Mouse (Mus musculus): ENCODE results near the gene Ip6k1.

Gene Ip6k1

DNA sequence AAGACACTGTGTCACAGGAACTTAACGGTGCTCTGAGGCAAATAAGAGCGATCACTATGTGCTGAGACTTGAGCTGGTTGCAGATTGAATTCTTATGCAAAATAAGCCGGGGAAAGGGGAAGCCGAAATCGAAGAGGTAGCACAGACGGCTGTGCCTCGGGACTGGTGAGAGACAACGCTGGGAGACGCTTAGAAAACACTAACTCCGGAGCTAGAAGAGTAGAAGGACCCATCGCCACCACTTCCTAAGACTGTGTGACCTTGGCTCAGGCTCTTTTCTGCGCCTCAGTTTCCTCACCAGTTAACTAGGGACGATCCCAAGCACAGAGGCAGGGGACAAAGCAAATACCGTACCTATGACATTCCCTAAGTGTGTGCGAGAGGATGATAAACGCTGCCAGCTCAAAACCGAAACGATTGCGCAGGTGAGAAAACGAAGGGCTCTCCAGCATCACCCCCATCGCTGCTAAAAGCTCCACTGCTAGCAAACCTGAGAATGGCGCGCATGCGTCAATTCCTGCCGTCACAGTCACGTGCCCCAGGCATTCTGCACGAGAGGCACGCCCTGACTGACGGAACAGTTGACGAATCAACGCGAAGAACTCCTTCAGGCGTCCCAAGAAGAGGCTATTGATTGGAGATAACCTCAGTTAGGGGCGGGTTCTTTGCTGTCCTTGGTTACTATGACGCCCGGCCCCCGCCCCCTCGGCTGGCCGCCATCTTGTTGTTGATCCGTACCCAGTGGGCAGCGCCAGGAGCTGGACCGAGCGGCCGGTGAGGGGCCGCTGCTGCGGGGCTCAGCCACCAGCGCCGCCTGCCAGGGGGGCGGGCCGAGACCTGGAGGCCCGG is at the start of gene Ip6k1:
Gene Ip6k1 (plus strand): TSS at position 580 of the 849 bp plus-strand sequence.
- peak; percentile 100 for DNase-seq

DNA sequence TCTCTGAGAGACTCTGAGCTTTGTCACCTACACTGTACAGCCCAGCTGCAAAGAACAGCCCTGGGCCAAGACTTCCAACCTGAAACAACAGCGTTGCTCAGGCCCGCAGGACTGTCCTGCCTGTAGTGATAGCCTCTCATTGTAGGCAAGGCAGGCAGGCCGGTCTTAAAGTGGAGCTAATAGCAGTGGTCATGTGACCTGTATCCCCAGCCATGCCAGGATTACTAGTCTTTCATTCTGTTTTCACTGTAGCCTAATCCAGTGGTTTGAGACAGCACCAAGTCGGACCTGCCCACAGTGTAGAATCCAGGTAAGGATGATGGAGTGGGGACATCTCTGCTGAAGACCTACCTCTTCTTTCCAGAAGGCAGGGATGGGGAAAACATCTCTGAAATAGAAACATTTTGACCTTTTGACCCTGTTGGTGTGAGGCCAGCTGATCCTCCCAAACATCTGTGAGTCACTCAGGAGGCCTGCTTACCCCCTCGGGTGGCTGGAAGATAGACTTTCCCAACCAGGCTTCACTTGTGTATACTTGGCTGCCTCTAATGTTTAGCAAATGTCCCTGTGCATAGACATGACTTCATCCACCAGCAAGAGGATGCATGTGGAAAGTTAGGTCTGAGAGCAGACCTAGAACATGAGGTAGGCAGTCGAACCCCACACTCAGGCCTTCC is 46.5 kb upstream of the Ip6k1 start:
- no peak for DNase-seq

DNA sequence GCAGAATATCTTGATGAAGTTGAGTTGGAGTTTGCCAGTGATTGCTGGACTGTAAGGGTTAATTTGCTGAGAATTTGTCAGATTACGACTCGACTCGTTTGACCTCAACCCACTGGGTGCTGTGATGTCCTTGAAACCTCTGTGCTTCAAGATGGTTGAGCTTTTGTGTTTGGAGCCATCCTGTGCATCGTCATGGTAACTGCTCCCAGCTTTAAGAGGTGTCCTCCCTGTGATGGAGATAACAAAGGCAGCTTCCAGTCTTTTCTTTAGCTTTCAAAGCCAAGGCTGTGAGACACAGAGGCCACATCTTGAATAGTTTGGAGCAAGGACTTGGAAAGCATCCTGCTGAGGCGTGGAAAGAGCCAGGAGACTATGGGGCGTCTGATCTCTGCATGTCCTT is 45.2 kb upstream of the Ip6k1 start:
- DNase-seq = no peak

DNA sequence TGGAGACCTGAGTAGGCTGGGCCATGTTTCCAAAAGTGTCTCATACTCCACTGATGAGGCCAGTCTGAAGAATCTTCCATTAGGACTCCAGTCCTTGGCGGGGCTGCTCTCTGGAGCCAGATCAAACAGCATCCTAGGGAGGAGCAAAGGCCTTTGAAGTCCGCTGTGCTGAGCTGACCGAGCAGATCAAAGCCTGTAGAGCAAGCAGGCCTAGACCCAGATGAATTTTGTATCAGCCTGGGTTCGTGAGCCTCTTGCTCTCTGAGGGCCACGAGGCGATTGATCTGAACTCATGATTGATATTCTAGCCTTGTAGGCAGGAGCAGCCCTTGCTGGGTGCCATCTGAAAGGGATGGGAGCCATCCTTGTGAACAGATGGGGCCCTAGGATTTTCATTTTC is 42.4 kb upstream of the Ip6k1 start:
- no peak for DNase-seq

DNA sequence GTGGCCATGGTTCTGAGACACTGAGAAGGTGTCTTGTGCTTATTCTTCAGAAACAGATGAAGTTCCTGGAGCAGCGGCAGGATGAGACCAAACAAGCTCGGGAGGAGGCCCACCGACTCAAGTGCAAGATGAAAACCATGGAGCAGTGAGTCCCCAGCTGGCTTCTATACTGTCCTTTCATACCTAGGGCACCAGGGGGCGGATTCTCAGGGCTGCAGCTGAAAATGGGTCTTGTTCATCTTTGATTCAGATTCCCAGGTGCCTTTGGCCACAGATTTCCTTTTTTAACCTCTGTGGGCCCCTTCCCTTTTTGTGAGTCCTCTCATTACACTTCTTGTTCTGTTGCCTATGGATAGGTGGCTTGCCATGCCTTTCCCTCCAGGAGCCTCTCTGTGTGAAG is 41.4 kb upstream of the Ip6k1 start:
- DNase-seq = no peak

DNA sequence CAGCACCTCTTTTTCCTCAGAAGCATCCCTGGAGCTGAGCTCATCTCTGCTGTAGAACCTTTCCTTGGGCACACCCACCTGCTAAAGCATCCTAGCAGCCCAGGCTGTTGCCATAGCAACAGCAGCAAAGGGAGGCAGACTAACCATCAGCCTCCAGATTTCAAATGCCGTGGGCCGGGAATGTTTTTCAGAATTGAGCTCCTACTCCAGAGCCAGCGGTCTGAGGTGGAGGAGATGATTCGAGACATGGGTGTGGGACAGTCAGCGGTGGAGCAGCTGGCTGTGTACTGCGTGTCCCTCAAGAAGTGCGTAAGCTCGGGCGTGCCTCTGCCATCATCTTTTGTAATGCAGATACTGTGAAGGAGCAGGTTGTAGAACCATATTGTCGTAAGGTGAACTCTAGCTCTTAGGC is 40.9 kb upstream of the Ip6k1 start:
- no peak for DNase-seq

DNA sequence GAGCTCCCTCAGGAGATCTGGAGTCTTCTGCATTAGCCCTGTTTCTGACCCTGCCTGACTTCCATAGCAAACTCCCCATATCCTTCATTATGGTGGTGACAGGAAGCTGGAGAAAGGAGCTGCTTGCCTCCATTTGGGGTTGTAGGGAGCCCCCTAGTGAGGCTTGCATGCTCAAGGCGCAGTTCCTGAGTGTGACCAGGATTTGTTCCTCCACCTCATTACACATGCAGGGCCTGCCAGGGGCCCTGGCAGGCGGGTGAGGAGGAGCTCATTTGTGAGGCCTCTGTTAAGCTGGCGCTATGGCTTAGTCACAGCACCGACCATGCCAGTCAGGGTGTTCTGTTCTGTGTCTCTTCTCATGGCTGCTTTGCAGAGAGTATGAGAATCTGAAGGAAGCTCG is 40.4 kb upstream of the Ip6k1 start:
- DNase-seq = no peak

DNA sequence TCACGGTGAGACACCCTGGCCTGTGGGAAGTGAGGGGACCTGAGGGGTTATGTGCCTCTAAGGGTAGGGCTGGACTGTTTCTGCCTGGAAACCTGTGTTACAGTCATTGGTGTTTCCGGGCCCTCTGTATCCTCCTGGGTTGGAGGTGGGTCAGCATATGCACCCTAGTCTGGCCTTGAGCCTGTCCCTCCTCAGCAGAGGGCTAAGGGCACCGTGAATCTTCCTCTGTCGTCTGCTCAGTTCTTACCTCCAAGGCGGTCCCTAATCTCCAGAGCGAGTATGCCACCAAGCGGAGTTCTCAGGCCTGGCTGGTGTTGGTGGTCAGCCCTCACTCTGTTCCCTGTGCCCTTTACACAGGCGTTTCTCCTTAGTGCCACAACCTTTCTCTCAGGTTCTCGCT is 39.4 kb upstream of the Ip6k1 start:
- no peak for DNase-seq

DNA sequence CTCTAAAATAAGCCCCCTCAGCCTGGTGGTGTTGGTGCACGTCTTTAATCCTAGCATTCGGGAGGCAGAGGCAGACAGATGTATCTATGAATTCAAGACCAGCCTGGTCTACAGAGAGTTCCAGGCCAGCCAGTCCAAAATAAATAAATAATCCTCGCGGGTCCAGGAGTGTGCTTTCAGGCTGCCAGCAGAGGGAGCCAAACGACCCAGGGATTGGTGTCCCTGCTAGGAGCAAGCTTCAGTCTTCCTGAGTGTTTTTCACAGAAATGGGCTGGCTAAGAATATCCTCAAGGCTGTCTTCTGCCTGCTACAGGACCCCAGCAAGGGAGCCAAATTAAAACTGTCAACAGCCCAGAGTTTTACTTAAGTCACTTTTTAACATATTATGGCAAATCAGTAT is 38.6 kb upstream of the Ip6k1 start:
- peak; percentile 71 for DNase-seq

DNA sequence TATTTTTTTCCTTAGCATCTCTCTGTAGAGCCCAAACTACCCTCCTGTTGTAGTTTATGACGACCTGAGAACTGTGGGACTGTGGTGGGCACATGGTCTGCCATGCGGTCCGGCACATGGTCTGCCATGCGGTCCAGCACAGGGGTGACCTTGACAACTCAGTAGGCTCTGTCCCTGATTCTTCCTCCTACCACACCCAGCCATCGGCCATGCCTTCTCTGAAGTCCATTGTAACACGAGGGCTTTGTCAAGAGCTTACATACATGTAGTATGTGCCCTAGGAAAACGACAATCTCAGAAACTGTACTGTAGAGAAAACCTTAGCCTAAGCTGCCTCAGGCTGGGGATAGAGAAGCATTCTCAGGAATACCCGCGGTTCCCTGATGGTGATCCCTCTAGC is 37.6 kb upstream of the Ip6k1 start:
- DNase-seq = no peak

DNA sequence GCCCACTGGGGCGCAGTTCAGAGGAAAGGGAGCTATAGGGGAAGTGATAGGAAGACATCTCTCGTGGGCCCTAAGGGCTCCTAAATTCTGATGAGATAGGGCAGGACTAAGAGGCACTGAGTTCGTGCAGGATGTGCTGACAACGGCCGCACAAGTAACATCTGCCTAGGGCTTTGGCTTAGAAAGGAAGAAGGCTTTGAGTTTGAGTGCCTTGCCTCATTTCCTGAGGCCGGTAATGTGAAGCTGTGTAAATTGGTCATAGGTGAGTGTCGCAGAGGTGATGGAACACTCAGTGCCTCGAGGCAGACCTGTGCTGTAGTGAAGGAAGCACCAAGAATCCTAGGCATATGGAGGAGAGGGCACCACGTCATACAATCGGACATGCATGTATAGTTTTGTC is 35.6 kb upstream of the Ip6k1 start:
- no peak for DNase-seq

DNA sequence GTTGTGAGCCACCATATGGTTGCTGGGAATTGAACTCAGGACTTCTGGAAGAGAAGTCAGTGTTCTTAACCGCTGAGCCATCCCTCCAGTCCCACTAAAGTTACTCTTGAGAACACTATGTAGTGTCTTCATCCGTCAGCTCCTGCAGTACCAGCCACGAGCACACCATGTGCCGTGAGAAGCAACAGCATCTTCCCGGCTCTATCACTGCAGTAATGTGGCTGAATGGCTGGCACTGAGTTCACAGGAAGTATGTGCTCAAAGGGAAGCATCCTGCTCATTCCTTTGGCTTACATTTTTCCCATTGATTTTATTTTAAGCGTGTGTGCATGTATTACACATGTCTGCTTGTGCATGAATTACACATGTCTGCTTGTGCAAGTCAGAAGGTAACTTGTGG is 34.9 kb upstream of the Ip6k1 start:
- DNase-seq = no peak

DNA sequence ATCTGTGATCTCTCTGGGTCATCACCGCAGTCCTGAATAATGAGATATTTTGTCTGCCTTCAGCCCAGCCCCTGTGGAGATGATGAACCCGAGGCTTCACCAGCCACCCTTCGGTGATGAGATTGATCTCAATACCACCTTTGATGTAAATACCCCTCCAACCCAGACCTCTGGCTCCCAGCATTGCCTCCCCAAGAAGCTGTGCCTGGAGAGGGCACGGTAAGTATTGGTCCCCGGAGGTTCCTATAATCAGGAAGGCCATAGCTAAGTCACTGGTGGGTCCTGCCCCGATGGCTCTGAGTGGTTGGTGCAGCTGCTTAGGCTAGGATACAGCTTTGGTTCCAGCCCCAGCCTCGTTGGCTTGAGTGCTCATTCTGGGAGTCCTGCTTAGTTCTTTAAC is 33.8 kb upstream of the Ip6k1 start:
- no peak for DNase-seq

DNA sequence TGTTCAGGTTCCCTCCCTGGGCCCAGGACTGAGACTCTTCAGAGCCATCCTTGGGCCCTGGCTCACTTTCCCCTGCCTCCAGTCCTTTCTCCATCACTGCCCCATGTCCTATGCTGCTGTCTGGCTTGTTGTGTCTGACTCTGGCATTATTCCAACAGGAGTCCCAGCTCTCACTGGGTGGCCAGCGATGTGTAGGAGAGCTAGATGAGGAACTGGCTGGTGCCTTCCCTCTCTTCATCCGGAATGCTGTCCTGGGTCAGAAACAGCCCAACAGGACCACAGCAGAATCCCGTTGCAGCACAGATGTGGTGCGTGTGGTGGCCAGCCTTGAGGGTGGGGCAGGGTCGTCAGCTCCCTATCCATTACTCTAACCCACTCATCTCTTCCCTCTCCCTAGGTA is 32.0 kb upstream of the Ip6k1 start:
- no peak for DNase-seq

DNA sequence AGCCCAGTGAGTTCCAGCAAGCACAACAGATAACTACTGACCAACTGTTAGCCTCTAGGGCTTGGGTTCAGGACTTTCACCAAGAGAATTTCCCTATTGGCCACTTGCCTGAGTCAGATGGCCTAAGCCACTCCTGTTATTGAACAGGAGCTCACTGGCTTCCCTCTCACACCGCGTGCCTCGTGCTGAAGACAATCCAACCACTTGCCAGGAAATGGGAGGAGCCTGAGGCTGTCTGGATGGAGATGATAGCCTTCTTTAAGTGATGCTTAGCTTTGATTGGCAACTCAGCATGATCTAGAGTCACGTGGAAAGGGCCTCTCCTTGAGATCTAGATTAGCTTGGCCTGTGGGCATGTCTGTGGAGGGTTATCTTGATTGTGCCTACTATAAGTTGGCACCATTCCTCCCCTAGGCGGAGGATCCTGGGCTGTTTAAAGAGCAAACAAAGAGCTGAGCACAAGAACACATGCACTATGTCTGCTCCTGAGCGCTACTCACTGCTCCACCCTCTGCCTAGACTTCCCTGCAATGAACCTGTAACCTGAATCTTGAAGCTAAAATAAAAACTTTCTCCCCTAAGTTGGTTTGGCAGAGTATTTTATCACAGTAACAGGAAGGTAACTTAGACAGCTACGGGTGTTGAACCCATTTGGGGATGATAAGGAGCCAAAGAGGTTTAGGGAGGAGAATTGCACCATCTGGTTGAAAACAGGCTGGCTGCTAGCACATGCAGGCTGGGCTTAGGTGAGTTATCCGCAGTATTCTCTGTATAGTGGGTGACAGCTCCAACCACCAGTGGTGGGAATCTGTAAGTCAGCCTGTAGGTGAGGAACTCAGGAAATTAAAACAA is 30.4 kb upstream of the Ip6k1 start:
- DNase-seq = no peak

DNA sequence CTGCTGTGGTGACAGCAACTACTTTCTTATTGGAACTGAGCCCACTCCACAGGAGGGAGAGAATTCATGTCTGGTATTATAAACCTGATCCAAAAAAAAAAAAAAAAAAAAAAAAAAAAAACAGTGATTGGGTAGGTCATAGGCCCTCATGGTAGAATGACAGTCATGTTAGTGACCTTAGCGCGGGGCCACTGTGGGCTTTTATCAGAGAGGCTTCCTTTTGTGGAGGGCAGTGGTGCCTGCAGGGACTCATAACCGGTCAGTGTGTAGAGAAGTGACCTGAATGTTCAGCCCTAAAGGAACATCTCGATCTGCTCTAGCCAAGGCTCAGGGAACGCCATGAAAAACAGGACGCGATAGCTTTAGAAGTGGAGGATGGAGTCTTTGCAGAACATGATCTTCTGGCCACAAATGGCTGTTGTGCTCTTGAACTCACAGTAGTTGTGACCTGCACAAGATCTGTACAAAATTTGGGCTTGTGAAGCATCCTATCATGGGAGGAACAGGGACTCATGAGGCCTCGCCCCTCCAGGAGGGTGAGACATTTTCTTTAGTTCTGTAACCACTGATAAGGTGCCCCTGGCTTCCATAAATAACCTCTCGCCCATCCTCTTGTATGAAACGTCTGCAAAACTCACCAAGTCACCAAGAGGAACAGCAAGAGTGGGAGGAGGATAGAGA is 27.7 kb upstream of the Ip6k1 start:
- no peak for DNase-seq

DNA sequence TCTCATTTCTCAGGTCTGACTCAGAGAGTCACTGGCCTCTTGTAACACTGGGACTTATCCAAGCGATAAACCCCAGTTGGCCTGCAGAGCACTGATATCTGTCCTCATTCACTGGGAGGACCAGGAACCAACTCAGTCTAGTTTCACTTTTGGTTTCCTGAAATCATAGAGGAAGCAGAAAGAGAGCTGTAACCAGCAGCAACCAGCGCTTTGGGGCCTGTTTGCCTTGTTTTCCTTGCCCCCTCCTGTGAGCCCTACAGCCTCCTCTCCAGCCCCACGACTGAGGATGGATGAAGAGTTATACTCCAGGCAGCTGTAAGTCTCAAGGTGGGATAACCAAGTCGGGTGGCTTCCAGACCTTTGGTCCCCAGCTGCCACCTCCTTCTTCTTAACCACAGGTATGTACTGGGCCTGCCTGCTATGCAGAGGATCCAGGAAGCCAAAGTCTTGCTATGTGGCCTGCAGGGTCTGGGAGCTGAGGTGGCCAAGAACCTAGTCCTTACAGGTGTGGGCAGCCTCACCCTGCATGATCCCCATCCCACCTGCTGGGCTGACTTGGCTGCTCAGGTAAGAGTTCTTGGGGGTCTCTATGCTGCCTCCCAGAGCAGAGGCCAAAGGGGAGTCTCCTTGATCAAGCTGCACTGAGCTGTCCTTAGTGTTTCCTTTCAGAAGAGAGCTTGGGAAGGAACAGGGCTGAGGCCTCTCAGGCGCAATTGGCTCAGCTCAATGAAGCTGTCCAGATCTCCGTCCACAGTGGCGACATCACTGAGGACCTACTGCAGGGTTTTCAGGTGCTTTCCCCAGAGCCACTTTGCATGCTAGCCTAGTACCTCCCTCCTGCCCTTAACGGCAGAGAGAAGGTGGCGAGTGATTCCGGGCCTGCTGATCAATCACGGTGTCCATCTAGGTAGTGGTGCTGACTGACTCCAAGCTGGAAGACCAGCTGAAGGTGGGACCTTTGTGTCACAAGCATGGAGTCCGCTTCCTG is 26.6 kb upstream of the Ip6k1 start, which contains the start of gene Uba7:
Gene Uba7 (plus strand): TSS at position 107 of the 988 bp plus-strand sequence.
- no peak for DNase-seq

DNA sequence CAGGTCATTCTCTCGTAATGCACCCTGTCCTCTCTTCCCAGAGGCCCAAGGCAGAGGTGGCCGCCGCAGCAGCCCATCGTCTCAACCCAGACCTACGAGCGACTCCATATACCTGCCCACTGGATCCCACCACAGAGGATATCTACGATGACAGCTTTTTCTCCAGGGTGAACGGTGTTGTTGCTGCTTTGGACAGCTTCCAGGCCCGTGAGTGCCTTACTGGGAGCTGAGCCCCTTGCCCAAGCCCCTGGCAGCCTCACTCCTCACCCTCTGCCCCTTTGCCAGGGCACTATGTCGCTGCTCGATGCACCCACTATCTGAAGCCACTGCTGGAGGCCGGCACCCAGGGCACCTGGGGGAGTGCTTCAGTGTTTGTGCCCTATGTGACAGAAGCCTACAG is 23.5 kb upstream of the Ip6k1 start:
- no peak for DNase-seq

DNA sequence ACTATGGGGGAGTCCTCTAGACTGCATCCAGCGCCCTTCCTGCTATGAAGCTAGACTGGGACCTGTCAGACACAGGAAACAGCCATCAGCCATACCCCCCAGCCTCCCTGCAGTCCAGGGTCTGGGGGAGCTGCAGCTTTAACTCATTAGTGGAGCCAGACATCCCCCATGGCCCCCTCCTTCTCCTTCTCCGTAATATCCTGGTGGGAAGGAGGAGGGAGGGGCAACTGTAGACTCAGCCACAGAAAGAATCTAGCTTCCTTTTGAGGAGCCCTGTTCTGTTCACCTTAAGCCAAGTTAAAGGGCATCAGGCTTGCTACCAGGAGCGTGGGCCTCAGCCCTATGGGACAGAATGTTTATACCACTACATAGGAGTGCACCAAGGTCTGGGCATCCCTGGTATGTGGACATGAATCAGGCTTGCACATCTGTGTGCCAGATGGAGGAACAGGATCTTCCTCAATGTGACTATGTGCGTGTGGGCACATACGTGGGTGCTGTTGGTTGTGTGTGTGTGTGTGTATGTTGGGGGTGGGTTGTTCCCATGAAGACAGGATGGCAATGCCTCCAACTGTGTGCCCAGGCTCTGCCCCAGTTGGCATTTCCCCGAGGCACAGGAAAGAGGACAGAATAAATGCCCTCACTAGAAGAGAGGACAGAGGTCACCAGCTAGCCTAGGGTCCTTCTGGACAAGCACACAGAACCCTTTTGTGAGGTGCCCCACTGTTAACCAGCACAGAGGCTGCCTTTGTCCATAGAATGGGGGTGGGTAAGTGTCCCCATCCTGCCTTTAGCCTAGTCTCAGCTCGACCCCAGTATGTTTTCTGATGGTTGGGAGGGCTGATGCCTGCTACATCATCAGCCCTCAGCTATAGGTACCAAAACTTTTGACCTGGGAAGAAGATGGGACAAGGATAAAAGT is 20.4 kb upstream of the Ip6k1 start:
- DNase-seq = no peak

DNA sequence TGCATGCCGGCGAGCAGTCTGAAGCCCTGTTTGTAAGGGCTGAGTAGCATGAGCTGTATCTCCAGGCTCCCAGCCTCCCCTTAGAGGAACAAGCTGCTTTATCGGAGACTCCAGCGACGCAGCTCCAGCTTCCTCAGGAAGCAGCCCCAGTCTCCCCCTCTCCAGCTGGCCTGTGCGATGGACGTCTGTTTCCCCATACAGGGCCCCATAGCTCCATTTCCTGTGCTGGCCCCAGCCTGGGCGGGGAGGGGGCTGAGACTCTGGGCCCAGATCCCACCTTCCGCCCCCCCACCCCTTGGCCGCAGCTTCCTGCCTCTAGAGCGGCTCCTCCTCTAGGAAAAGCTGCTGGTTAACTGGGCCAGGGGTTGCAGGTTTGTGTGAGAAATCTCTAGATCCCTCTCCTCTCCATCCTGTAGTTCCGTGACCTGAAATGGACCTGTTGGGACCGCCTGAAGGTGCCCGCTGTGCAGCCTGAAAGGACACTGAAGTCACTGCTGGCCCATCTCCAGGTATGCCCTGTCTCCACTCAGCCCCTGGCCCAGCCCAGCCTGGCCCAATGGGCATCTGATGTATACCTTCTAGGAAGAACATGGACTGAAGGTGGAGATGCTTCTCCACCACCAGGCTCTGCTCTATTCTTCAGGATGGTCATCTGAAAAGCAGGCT is 19.5 kb upstream of the Ip6k1 start, which contains the start of gene Gm20661:
Gene Gm20661 (plus strand): TSS at position 378 of the 666 bp plus-strand sequence.
- no peak for DNase-seq

Data from cerebellum, adult 11-12 months (tissue).